Mouse (Mus musculus) retina, adult 2 months (tissue): Measurements from ENCODE around the gene Sdc4.
A peak's percentile ranks its signal among the peaks of the same experiment; 100 is the strongest.

ENCODE experiments used
- DNase-seq: peaks from one replicate; pipeline ENCODE4 v3.0.0-alpha.2; 2012; ENCODE audit warnings: low read depth, low spot score

Gene Sdc4

DNA sequence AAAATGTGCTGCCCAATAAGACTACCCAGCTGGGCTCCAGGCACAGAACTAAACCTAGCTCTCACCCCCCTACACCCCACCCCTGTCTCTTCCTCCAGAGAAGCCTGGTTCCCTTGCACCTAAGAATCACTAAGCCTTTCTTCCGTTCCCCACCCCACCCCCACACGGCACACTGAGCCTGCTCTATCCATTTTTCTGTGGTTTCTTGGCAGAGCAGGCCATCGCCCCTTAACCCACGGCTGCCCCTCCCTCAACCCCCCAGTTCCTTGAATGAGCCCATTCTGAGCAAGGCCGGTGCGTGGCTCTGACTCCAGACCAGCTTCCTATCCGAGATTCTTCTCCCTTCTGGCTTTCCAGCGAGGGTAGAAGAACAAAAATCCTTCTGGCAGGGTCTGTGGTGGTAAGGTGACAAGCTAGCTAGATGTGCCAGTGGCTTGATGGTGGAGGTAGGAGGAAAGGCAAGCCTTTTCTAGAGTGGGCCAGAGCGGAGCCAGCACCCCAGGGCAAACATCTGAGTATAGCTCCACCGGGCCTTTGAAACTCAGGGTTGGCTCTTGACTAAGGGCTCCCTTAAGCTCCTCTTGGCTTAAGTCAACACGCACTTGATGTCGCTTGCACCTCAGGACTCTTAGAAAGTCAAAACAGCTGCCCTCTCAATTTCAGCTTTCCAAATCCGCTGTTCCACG lies 40.1 kb downstream of the Sdc4 start:
- no peak for DNase-seq

DNA sequence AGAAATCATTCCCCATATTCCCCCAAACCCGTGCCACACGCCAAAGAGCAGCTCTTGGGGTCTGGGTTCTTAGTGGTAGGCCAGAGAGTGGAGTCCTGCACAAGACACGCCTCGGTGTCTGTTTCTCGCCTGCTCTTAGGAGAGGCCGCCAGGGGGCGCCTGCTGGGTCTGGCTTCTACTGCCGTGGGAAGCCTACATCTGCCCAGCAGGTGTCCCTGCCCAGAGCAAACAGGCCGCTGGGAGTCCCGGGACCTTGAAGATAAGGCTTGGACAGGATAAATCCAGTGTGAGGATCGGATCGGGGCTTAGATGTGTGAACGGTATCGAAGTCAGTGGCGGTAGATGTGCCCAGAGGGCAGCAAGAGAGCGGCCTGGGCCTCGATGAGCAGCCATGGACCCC lies 40.8 kb downstream of the Sdc4 start, which contains the start of gene Rbpjl:
Gene Rbpjl (plus strand): TSS at position 236 of the 400 bp plus-strand sequence.
- peak; percentile 66 for DNase-seq

DNA sequence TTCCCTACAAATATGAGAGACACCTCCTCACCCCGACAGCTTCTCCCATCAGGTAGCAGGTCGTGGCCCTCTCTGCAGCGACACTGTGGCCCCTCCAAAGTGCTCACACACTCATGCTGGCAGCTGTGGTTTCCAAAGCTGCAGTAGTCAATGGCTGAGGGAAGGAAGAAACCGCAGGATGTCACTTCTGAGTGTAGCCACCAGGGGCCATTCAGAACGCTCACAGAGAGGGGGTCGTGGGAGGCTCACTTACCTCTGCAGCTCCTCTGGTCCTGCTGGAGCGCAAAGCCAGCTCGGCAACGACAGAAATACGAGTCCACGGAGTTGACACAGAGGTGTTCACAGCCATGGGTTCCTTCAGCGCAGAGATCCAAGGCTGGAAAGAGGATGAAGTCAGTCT lies 46.8 kb downstream of the Sdc4 start:
- no peak for DNase-seq

DNA sequence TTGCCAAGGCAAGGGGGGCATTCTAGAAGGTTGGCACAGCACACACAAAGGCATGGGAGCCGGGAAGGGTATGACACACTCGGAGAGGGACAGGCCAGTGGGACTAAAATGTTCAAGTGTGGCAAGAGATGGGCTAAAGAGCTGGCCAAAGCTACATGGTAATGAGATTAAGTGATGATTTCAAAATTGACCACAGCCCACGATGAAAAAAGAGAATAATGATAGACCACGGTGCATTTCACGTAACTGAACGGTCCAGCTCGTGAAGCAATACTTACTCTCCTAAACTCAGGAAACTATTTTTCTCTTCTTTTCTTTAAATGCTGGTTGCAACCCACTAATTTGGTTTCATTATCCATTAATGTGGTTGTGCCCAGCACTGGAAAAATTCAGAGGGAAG lies 47.6 kb downstream of the Sdc4 start:
- no peak for DNase-seq

DNA sequence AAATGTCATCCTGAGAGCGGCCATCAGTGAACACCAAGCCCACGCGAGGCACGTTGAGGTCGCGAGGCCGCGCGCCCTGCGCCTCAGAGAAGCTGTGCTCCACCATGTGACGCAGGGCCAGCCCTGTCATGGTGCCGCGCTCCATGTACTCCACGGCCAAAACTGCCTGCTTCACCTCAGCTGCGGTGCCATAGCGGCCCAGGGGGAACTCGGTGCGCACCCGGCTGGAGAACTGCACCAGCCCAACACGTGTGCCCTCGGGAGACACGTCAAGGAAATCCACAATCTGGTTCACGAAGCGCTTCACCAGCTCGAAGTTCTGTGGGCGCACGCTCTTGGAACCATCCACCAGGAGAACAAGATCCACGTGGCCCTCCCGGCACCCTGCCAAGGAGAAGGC lies 50.6 kb downstream of the Sdc4 start:
- no peak for DNase-seq

DNA sequence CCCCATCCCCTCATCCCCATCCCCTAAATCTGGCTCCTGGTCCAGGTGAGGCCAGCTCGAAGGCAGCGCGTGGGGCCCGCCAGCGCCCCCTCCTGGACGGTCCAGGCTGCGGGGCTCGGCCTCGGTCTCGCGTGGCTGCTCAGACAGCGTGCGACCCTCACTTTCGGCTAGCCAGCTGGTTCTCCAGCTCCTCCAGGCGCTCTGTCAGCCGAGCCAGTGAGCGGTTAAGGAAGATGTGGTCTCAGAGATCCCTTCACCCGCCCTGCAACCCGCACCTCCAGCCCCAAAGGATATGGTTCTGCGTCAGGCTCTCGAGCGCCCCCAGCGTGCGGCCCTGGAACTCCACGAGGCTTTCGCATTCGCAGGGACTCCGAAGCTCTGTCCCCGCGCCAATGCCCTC lies 54.2 kb downstream of the Sdc4 start:
- DNase-seq = peak; percentile 33

DNA sequence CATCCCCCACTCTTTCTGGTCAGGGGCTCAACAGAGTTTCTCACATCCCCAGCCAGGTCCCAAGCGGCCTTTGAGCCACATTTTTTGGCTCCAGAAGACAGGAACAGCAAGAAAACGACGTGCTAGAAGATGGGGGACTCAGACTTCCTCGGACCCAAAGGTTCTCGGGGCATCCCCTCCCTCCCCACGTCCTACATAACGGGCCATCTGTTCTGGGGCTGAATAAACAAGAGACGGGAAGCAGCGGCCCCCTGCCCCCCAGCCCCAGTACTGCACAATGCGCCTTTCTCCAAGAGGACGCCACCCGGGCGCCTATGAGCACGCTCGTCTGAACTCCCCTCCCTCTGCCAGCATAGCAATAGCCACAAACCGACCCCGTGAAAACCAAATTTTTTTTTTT lies 54.7 kb downstream of the Sdc4 start, which contains the start of gene Slpi:
Gene Slpi (minus strand): TSS at position 76 of the 400 bp plus-strand sequence.
- DNase-seq = no peak

DNA sequence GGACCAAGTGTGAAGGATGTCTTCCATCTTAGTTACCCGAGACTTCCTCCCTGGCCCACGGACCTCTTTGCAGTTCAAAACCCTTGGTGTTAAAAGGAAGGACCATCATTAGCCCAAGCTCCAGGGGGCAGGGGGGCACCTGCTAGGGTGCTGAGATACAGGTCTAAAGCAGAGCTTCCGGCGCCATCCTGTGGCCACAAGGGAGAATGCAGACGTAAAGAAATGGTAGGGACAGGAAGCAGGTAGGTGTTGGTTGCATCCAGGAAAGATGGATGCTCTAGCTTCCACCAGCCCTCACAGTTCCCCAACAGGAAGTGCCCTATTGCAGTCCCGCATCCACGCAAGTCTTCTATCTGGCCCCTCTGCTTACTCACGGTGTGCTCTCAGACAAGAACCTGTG lies 56.7 kb downstream of the Sdc4 start:
- DNase-seq = no peak

DNA sequence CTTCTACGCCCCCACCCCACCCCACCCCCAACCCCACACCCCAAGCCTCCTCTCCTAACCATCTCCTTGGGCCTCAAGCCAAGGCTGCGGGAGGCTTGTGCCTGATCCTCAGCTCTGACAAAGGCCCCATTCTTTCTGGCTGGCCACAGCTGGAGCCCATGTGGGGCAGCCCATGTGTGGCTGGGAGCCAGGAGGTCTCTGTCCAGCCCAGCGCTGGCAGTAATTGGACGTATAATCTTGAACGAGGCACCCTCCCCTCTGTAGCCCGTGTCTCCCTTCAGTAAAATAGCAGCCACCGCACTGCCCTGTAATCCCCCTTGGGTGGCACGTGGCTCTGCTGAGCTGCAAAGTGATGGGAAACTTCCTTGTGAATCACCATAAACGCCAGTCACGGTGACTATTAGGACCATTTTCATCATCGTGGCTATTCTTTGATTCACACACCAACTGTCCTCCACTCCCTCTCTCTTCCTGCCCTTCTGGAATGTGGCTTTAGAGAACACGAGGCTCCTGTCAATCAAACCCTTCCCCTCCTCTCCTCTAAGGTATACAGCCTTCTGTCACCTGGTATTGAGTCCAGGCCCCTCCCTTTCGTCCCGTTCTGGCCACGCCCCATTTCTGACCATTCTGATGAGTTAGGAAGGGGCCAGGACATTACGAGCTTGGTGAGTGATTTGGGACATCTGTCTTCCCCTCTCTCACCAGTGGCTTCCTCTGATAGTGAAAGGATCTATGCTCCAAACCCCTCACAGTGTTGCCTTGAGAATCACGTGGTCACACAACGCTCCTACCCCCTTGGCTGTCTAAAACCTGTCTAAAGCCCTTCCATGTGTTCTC lies 57.5 kb downstream of the Sdc4 start:
- no peak for DNase-seq

DNA sequence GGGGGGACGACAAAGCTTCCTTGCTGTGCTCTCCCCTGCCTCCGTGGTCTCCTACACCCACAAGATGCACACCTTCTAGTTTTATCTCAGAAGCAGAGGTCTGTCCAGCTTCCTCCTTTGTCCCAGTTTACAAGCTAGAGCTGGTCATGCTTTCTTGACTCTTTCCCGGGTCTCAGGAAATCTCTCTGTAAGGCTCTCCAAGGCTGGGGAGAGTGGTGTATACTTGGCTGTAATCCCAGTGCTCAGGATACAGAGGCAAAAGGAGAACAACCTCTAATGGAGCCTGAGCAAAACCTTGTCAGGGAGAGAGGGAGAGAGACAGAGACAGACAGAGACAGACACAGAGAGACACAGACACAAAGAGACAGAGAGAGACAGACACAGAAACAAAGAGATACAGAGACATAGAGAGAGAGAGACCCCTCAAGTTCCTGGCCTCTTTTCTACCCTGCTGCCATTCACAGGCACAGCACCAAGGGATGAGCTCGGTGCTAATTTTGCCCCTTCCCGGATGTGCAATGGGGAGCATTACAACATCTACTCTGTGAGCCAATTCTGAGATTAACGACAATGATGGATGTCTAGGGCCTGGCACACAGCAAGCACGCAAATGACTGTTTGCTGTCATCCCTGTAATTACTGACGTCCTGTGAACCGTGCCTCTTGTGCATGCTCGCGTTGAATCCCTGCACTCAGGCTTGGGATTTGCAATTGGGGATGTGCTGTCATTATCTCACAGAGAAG lies 59.9 kb downstream of the Sdc4 start:
- DNase-seq = no peak

DNA sequence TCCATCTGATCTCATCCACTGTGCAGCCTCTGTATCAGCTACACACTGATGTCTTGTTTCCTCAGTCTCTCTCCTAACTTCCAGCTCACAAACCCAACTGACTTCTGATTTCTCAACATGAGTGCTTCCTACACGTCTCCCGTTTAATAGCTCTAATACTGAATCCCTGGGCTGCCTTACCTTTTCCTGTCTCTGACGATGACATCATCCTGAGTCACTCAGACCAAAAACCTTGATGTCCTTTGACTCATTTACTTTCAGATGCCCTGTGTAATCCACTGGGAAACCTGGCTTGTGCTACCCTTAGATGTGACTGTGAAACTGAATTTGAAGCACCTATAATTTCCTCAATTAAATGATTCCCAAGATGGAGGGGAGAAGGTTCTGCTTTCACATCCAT lies 60.7 kb downstream of the Sdc4 start:
- no peak for DNase-seq

DNA sequence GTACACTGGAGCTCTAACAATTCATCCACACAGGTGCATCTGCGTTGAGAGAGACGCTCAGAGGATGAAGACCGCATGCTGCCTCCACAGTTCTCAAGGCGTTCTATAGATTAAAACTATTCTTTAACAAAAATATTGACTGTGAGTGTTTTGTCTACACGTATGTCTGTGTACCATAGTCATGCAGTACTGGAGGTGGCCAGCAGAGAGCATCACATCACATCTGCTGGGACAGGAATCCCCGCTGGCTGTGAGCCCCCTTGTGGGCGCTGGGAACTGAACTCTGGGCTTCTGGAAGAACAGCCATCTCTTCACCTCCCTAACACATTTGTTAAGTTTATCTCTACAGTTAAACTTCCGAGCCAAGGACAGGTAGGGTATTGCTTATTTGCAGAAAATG lies 62.0 kb downstream of the Sdc4 start:
- DNase-seq = no peak

DNA sequence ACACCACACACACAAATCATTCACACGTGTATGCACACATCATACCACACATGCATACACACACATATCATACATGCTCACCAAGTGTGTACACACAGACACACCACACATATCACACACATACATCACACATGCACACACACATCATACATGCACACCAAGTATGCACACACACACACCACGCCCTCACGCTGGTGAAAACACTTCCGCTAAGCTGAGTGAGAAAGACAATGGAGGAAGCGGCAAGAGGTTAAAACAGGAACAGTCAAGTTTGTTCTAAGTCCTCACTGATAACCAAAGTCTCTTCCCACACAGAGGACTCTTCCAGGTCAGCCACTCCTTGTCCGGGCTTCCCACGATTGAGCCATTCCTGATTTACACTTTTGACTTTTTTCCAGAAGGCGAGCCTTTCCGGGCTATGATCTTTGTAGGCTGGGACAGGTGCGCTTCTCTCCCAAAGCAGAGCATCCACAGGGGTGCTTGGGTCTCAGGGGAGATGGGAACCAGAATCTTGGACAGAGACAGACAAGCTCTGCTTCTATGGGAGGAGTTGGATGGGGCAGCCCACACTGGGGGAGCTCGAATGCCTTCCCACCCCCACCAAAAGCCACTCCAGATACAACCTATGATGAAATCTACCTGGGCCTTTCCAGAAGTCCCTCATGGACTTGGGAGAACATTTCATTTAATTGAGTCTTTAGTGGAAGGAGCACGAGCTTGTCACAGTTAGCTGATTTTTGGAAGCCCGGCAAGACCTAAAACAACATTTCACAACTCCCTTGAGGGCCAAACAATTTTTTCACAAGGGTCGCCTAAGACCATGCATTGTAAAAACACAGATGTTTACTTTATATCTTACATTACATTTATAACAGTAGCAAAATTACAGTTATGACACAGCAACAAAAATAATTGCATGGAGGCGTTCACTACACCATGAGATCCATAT lies 65.9 kb downstream of the Sdc4 start:
- no peak for DNase-seq
